Mouse (Mus musculus): ENCODE results near the gene Ovch2.

The Ovch2 gene

DNA sequence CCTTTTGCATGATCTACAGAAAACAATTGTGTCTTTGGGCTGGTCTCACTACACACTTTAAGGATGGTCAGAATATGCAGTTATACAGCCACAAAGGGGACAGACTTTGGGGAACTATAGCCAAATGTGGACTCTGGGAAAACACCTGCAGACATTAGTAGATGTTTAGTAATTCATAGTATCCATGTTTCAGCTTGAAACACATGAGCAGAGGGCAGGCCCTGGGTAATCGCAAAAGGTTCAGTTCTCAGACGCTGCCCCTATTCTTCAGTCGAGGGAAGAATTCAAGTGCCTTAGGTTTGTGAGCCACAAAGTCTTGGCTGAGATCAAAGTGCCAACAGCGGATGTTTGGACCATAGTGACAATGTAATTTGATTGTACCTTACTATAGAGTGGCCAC lies 56.6 kb downstream of the Ovch2 start:
- DNase-seq (ENCODE audit: low spot score in 2 of 2) = no peak

DNA sequence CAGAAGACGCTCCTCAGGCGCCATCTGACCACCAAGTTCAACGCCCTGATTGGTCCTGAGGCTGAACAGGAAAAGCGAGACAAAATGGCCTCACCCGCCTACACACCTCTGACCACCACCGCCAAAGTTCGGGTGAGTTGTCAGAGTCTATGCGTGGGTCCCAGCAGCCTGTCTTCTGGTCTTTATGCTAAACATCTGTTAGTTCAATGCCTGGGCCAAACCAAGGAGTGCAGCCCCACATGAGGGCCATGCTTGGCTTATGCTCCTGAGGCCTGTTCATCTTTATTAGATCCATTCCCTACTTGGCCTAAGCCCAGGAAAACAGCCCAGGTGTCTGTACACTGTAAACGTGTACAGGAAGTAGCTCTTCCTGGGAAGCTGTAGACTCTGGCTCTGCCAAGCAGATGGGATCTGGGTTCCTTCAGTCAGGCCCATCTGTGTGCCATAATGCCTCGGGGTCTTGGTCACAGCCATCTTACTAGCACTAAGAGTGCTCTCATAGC lies 58.0 kb downstream of the Ovch2 start:
- no peak for DNase-seq (ENCODE audit: low spot score in 2 of 2)

DNA sequence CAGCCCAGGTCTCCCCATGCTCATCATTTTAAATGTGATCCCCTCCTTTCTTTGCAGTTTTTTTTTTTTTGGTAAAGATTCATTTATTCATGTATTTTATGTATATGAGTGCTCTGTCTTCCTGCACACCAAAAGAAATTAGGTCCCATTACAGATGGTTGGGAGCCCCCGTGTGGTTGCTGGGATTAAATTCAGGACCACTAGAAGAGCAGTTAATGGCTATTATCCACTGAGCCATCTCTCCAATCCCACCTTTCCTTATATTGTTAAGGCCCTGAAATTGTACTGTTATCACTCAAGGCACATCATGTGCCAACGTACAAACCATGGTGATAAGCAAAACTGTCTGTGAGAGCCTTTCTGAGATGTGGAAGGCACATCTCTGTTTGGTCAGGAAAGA lies 62.3 kb downstream of the Ovch2 start:
- DNase-seq (ENCODE audit: low spot score in 2 of 2) = no peak

DNA sequence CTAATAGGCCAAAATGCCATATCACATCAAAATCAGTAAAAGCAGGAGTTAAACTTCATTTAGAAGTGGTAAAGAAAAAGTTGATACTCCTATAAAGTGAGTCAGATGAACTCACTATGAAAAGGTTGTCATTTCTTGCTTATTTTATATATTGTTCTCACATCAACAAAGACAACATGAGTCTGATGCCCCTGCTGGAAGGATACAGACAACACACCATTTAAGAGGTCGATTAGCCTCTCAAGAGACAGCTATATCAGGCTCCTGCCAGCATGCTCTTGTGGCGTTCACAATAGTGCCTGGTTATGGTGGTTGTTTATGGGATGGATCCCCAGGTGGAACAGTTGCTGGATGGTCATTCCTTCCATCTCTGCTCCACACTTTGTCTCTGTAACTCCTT lies 67.8 kb downstream of the Ovch2 start:
- DNase-seq (ENCODE audit: low spot score in 2 of 2) = no peak

Measured in natural killer cell, adult 2 months (primary cell).